Mouse (Mus musculus): ENCODE results near the gene Fam174b. TPM values are rescaled to one million over a fixed set of nuclear protein-coding genes. Genes with fewer than 3 reads are reported as not detected.

The Fam174b gene
- polyA plus RNA-seq, 1 experiment from 2014 or later = 24.3 TPM

- no peaks in the 10 kb centered on the region for H3K27me3 ChIP-seq (ENCODE audit: control insufficient read depth, insufficient read depth, low read length)
- 91% methylated on average over 4 of the region's 4 CpGs for WGBS
Measured at GRCm38 (mm10) chr7:73785815-73786214, 45.7 kb downstream of the Fam174b start.

GRCm38 (mm10) chr7:73787513-73787912 is 47.4 kb downstream of the Fam174b start:
- Histone ChIP-seq H3K4me2 (ENCODE audit: low read depth) (no peak overlapping the region), H3K4me1 (ENCODE audit: control insufficient read depth, insufficient read depth, low read length) (no peaks in the 10 kb centered on the region), H3K9me3 (ENCODE audit: control insufficient read depth, low read length) (no peaks in the 10 kb centered on the region), H3K27ac (ENCODE audit: low read depth, low read length) (no peak overlapping the region), H3K4me3 (ENCODE audit: low read depth, low read length) (no peak overlapping the region), H3K36me3 (ENCODE audit: control insufficient read depth, insufficient read depth, low read length) (no peaks in the 10 kb centered on the region), H3K9ac (ENCODE audit: low read length) (no peak overlapping the region), H3K27me3 (ENCODE audit: control insufficient read depth, insufficient read depth, low read length) (no peaks in the 10 kb centered on the region)
- ATAC-seq (ENCODE audit: insufficient read depth, low FRiP score, low TSS enrichment) (no peak), DNase-seq (ENCODE audit: low spot score) (no peak)
- WGBS = 85% methylated on average over 8 of the region's 8 CpGs

More at GRCm38 (mm10) chr7:73785815-73786214, 45.7 kb downstream of the Fam174b start:
- Histone ChIP-seq H3K4me2 (ENCODE audit: low read depth) (no peak overlapping the region), H3K4me1 (ENCODE audit: control insufficient read depth, insufficient read depth, low read length) (no peaks in the 10 kb centered on the region), H3K27ac (ENCODE audit: low read depth, low read length) (no peak overlapping the region), H3K36me3 (ENCODE audit: control insufficient read depth, insufficient read depth, low read length) (no peaks in the 10 kb centered on the region), H3K9me3 (ENCODE audit: control insufficient read depth, low read length) (no peaks in the 10 kb centered on the region), H3K4me3 (ENCODE audit: low read depth, low read length) (no peak overlapping the region), H3K9ac (ENCODE audit: low read length) (no peak overlapping the region)
- DNase-seq (ENCODE audit: low spot score) (no peak), ATAC-seq (ENCODE audit: insufficient read depth, low FRiP score, low TSS enrichment) (no peak)

GRCm38 (mm10) chr7:73791096-73791495 is 51.0 kb downstream of the Fam174b start:
- DNase-seq (ENCODE audit: low spot score) = no peak

GRCm38 (mm10) chr7:73792155-73792554 is 52.1 kb downstream of the Fam174b start:
- H3K27me3 ChIP-seq (ENCODE audit: control insufficient read depth, insufficient read depth, low read length) = no peaks in the 10 kb centered on the region
- H3K27ac ChIP-seq (ENCODE audit: low read depth, low read length) = no peak overlapping the region
- 77% methylated on average over 4 of the region's 4 CpGs for WGBS
- no peaks in the 10 kb centered on the region for H3K9me3 ChIP-seq (ENCODE audit: control insufficient read depth, low read length)
- no peaks in the 10 kb centered on the region for H3K36me3 ChIP-seq (ENCODE audit: control insufficient read depth, insufficient read depth, low read length)
- DNase-seq (ENCODE audit: low spot score) = no peak
- no peak overlapping the region for H3K4me2 ChIP-seq (ENCODE audit: low read depth)
- H3K4me3 ChIP-seq (ENCODE audit: low read depth, low read length) = no peak overlapping the region
- no peak overlapping the region for H3K9ac ChIP-seq (ENCODE audit: low read length)
- H3K4me1 ChIP-seq (ENCODE audit: control insufficient read depth, insufficient read depth, low read length) = no peaks in the 10 kb centered on the region
- ATAC-seq (ENCODE audit: insufficient read depth, low FRiP score, low TSS enrichment) = no peak

More at GRCm38 (mm10) chr7:73791096-73791495, 51.0 kb downstream of the Fam174b start:
- no peaks in the 10 kb centered on the region for H3K27me3 ChIP-seq (ENCODE audit: control insufficient read depth, insufficient read depth, low read length)
- no peak overlapping the region for H3K9ac ChIP-seq (ENCODE audit: low read length)
- WGBS = 80% methylated on average over 8 of the region's 8 CpGs
- H3K9me3 ChIP-seq (ENCODE audit: control insufficient read depth, low read length) = no peaks in the 10 kb centered on the region
- no peaks in the 10 kb centered on the region for H3K36me3 ChIP-seq (ENCODE audit: control insufficient read depth, insufficient read depth, low read length)
- H3K4me1 ChIP-seq (ENCODE audit: control insufficient read depth, insufficient read depth, low read length) = no peaks in the 10 kb centered on the region
- no peak overlapping the region for H3K27ac ChIP-seq (ENCODE audit: low read depth, low read length)
- no peak overlapping the region for H3K4me2 ChIP-seq (ENCODE audit: low read depth)
- no peak overlapping the region for H3K4me3 ChIP-seq (ENCODE audit: low read depth, low read length)
- no peak for ATAC-seq (ENCODE audit: insufficient read depth, low FRiP score, low TSS enrichment)

- Histone ChIP-seq H3K36me3 (ENCODE audit: control insufficient read depth, insufficient read depth, low read length) (no peaks in the 10 kb centered on the region), H3K27ac (ENCODE audit: low read depth, low read length) (no peak overlapping the region), H3K27me3 (ENCODE audit: control insufficient read depth, insufficient read depth, low read length) (no peaks in the 10 kb centered on the region), H3K4me3 (ENCODE audit: low read depth, low read length) (no peak overlapping the region), H3K9me3 (ENCODE audit: control insufficient read depth, low read length) (no peaks in the 10 kb centered on the region), H3K4me2 (ENCODE audit: low read depth) (no peak overlapping the region), H3K4me1 (ENCODE audit: control insufficient read depth, insufficient read depth, low read length) (no peaks in the 10 kb centered on the region), H3K9ac (ENCODE audit: low read length) (no peak overlapping the region)
- DNase-seq (ENCODE audit: low spot score) = no peak
- no peak for ATAC-seq (ENCODE audit: insufficient read depth, low FRiP score, low TSS enrichment)
- WGBS = 77% methylated on average over 3 of the region's 3 CpGs
Measured at GRCm38 (mm10) chr7:73792641-73793040, 52.5 kb downstream of the Fam174b start.

GRCm38 (mm10) chr7:73809261-73809660 is 69.2 kb downstream of the Fam174b start:
- Histone ChIP-seq H3K36me3 (ENCODE audit: control insufficient read depth, insufficient read depth, low read length) (no peaks in the 10 kb centered on the region), H3K4me1 (ENCODE audit: control insufficient read depth, insufficient read depth, low read length) (no peaks in the 10 kb centered on the region), H3K4me3 (ENCODE audit: low read depth, low read length) (no peak overlapping the region), H3K4me2 (ENCODE audit: low read depth) (no peak overlapping the region), H3K9me3 (ENCODE audit: control insufficient read depth, low read length) (no peaks in the 10 kb centered on the region), H3K27me3 (ENCODE audit: control insufficient read depth, insufficient read depth, low read length) (no peaks in the 10 kb centered on the region), H3K27ac (ENCODE audit: low read depth, low read length) (no peak overlapping the region), H3K9ac (ENCODE audit: low read length) (no peak overlapping the region)
- 76% methylated on average over 2 of the region's 2 CpGs for WGBS
- DNase-seq (ENCODE audit: low spot score) (no peak), ATAC-seq (ENCODE audit: insufficient read depth, low FRiP score, low TSS enrichment) (no peak)

- DNase-seq (ENCODE audit: low spot score) = no peak
- WGBS = 85% methylated on average over 7 of the region's 7 CpGs
- Histone ChIP-seq H3K27ac (ENCODE audit: low read depth, low read length) (no peak overlapping the region), H3K27me3 (ENCODE audit: control insufficient read depth, insufficient read depth, low read length) (no peaks in the 10 kb centered on the region), H3K36me3 (ENCODE audit: control insufficient read depth, insufficient read depth, low read length) (no peaks in the 10 kb centered on the region), H3K9ac (ENCODE audit: low read length) (no peak overlapping the region), H3K4me1 (ENCODE audit: control insufficient read depth, insufficient read depth, low read length) (no peaks in the 10 kb centered on the region), H3K9me3 (ENCODE audit: control insufficient read depth, low read length) (no peaks in the 10 kb centered on the region), H3K4me2 (ENCODE audit: low read depth) (no peak overlapping the region), H3K4me3 (ENCODE audit: low read depth, low read length) (no peak overlapping the region)
- ATAC-seq (ENCODE audit: insufficient read depth, low FRiP score, low TSS enrichment) = no peak
Measured at GRCm38 (mm10) chr7:73811439-73811838, 71.3 kb downstream of the Fam174b start.

GRCm38 (mm10) chr7:73812176-73812575 is 72.1 kb downstream of the Fam174b start:
- H3K9ac ChIP-seq (ENCODE audit: low read length) = no peak overlapping the region
- no peaks in the 10 kb centered on the region for H3K36me3 ChIP-seq (ENCODE audit: control insufficient read depth, insufficient read depth, low read length)
- H3K9me3 ChIP-seq (ENCODE audit: control insufficient read depth, low read length) = no peaks in the 10 kb centered on the region
- H3K4me2 ChIP-seq (ENCODE audit: low read depth) = no peak overlapping the region
- ATAC-seq (ENCODE audit: insufficient read depth, low FRiP score, low TSS enrichment) = no peak
- no peak for DNase-seq (ENCODE audit: low spot score)
- H3K27ac ChIP-seq (ENCODE audit: low read depth, low read length) = no peak overlapping the region
- H3K27me3 ChIP-seq (ENCODE audit: control insufficient read depth, insufficient read depth, low read length) = no peaks in the 10 kb centered on the region
- H3K4me1 ChIP-seq (ENCODE audit: control insufficient read depth, insufficient read depth, low read length) = no peaks in the 10 kb centered on the region
- no peak overlapping the region for H3K4me3 ChIP-seq (ENCODE audit: low read depth, low read length)
- WGBS = 81% methylated on average over 6 of the region's 6 CpGs

GRCm38 (mm10) chr7:73813887-73814286 is 73.8 kb downstream of the Fam174b start:
- H3K4me2 ChIP-seq (ENCODE audit: low read depth) = no peak overlapping the region
- H3K4me1 ChIP-seq (ENCODE audit: control insufficient read depth, insufficient read depth, low read length) = no peaks in the 10 kb centered on the region
- H3K9ac ChIP-seq (ENCODE audit: low read length) = no peak overlapping the region
- H3K4me3 ChIP-seq (ENCODE audit: low read depth, low read length) = no peak overlapping the region
- H3K9me3 ChIP-seq (ENCODE audit: control insufficient read depth, low read length) = no peaks in the 10 kb centered on the region
- H3K27ac ChIP-seq (ENCODE audit: low read depth, low read length) = no peak overlapping the region
- WGBS = 69% methylated on average over 4 of the region's 4 CpGs
- H3K36me3 ChIP-seq (ENCODE audit: control insufficient read depth, insufficient read depth, low read length) = no peaks in the 10 kb centered on the region
- DNase-seq (ENCODE audit: low spot score) (no peak), ATAC-seq (ENCODE audit: insufficient read depth, low FRiP score, low TSS enrichment) (no peak)
- no peaks in the 10 kb centered on the region for H3K27me3 ChIP-seq (ENCODE audit: control insufficient read depth, insufficient read depth, low read length)
